24 mouse cellular contexts compared by ENCODE assay signal in genomic region chr11:59530221-59530620, GRCm38 (mm10). TPM values are rescaled to one million over a fixed set of nuclear protein-coding genes. Genes with fewer than 3 reads are reported as not detected.
"Had no signal": no experiment of that assay in that cellular context is flagged by ENCODE, and none has a peak within 500 bp of the region (broad histone marks: within the 10 kb centered on the region; RNA-seq: fewer than 3 reads in every experiment).

No protein-coding gene starts in this region.

- H3K9me3 ChIP-seq: lung, embryonic 15.5 days; midbrain, embryonic 10.5 days; midbrain, embryonic 12.5 days; neural tube, embryonic 13.5 days; neural tube, embryonic 15.5 days had no signal

- H3K36me3 ChIP-seq: lung, embryonic 15.5 days; midbrain, embryonic 10.5 days; midbrain, embryonic 12.5 days; neural tube, embryonic 13.5 days; neural tube, embryonic 15.5 days had no signal

- DNase-seq: lung, adult 2 months; lung, postnatal 14 days; lung, postnatal 36 days; midbrain, embryonic 14.5 days; right cerebral cortex, postnatal 4 days; spleen, adult 18-20 months; thymus, adult 18-20 months; thymus, postnatal 14 days; thymus, postnatal 36 days had no signal

- H3K4me2 ChIP-seq: lung, embryonic 15.5 days; midbrain, embryonic 12.5 days; neural tube, embryonic 13.5 days; neural tube, embryonic 15.5 days had no signal

- ATAC-seq: lung, postnatal 0 days; midbrain, embryonic 16.5 days had no signal

- H3K27ac ChIP-seq: lung, embryonic 15.5 days; midbrain, embryonic 10.5 days; midbrain, embryonic 12.5 days; neural tube, embryonic 13.5 days; neural tube, embryonic 15.5 days had no signal

- H3K27me3 ChIP-seq: lung, embryonic 15.5 days; midbrain, embryonic 12.5 days; neural tube, embryonic 13.5 days; neural tube, embryonic 15.5 days had no signal

- H3K9ac ChIP-seq: lung, embryonic 15.5 days; midbrain, embryonic 12.5 days; neural tube, embryonic 13.5 days; neural tube, embryonic 15.5 days had no signal

- H3K4me3 ChIP-seq: lung, embryonic 15.5 days; midbrain, embryonic 10.5 days; midbrain, embryonic 12.5 days; myocyte; neural tube, embryonic 13.5 days; neural tube, embryonic 15.5 days had no signal

- H3K4me1 ChIP-seq: lung, embryonic 15.5 days; midbrain, embryonic 12.5 days had no signal

RNA-seq across cellular contexts. Expression of gene Nlrp3, which starts 11.1 kb away (rescaled TPM):
- total RNA-seq: megakaryocyte-erythroid progenitor cell, adult 5-6 weeks had no signal
- polyA plus RNA-seq: midbrain, embryonic 14.5 days had no signal

RNA-seq across cellular contexts. Expression of gene Olfr222, which starts 45.8 kb away (rescaled TPM):
- total RNA-seq: megakaryocyte, adult 5-6 weeks; megakaryocyte-erythroid progenitor cell, adult 5-6 weeks had no signal
- polyA plus RNA-seq: lung, adult 2 months; lung, embryonic 15.5 days; lung, postnatal 0 days; midbrain, embryonic 10.5 days; midbrain, embryonic 12.5 days; midbrain, embryonic 14.5 days; midbrain, embryonic 16.5 days; myocyte; neural tube, embryonic 11.5 days; neural tube, embryonic 13.5 days; neural tube, embryonic 15.5 days; small intestine, adult 2 months; stomach, embryonic 14.5 days; stomach, embryonic 16.5 days; thymus, postnatal 0 days had no signal
